Mouse (Mus musculus): ENCODE data around the gene Gcnt3. TPM values are rescaled to one million over a fixed set of nuclear protein-coding genes. Genes with fewer than 3 reads are reported as not detected.

Gene Gcnt3
- total RNA-seq, 2 experiments from 2014 or later, result not detected

DNA sequence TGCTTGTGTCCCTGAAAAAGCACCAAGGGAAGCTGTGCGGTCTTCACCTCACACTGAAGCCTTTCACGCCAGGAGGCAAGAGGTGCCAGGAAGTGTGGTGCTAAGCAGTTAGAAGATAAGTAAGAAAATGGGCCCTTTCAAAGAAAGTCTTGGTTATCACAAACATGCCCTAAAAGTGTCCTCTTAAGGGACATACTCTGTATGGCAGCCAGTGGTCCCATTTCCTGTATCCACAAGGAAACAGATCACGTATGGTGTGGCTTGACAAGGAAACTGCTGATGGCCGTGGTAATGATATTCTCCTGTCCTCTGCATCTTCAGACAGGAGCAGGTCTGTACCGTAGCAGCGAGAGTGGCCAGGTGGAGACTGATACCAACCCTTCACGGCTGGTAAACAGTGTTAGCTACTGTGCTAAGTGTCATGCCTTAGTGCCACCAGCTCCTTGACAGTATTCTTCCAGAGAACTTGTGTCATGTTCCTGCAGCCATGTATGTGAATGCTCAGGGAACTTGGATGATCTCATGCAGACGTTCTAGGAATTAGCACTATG is 28.1 kb downstream of the Gcnt3 start:
- peak; percentile 29 for ATAC-seq (replicated peaks; ENCODE audit: poor library complexity)

DNA sequence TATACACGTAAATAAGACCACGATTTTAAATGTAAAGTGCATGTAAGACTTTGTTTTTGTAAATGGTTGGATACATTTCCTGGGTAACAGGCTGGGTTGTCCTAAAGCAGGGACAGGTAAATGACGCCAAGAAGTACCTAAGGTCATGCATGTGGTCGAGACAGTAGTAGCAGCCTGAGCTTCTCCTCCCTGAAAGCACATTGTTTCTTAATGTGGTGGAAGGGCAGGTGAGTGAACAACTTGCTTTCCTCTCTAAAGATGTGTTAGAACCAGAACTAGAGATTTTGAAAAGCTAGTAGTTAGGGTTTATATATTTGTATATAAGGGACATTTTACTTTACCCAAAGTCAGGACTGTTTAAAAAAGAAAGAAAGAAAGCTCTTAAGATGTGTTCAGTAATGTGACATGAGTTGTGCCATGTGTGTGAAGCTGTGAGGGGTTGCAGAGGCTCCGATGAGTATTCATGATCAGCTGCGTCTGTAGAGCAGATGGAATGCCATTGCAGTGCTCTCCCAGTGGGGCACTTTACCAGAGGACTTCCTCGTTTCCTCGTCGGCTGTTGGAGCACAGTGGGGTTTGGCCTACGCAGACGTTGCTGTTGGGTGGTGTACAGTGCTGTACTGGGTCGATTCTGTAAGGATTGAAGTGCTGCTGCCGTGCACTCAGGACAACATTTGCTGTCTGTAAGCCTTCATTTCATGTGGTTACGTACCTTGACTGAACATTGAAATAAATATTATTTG is 30.2 kb downstream of the Gcnt3 start:
- ATAC-seq (replicated peaks; ENCODE audit: poor library complexity), result no peak

GRCm38 (mm10) chr9:70006984-70007383 is 30.9 kb downstream of the Gcnt3 start:
- no peak for ATAC-seq (replicated peaks; ENCODE audit: poor library complexity)

GRCm38 (mm10) chr9:70003516-70003915 is 34.4 kb downstream of the Gcnt3 start:
- ATAC-seq (replicated peaks; ENCODE audit: poor library complexity), result no peak

GRCm38 (mm10) chr9:69999318-69999717 is 38.6 kb downstream of the Gcnt3 start:
- no peak for ATAC-seq (replicated peaks; ENCODE audit: poor library complexity)

GRCm38 (mm10) chr9:69994547-69994946 is 43.3 kb downstream of the Gcnt3 start:
- ATAC-seq (replicated peaks; ENCODE audit: poor library complexity), result no peak

DNA sequence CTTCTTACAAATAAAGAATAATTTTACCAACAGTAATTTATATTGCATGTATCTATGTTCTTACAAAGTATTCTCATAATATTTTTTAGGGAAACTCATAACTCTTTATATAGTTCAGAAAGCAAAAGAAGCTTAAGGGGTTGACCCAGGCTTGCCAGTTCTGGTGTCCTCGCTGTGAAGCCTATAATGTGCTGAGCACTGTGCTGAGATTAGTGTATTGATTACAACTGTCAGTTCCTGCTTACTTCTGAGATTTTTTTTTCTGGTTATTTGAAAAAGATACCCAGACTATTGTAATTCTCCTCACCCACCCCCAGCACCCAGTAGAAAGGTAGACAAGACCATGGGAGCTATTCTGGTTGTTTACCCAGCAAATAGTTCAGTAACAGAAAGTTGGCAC is 44.4 kb downstream of the Gcnt3 start:
- no peak for ATAC-seq (replicated peaks; ENCODE audit: poor library complexity)

- peak; percentile 51 for ATAC-seq (replicated peaks; ENCODE audit: poor library complexity)
Observed at GRCm38 (mm10) chr9:69992841-69993277, 45.0 kb downstream of the Gcnt3 start.

DNA sequence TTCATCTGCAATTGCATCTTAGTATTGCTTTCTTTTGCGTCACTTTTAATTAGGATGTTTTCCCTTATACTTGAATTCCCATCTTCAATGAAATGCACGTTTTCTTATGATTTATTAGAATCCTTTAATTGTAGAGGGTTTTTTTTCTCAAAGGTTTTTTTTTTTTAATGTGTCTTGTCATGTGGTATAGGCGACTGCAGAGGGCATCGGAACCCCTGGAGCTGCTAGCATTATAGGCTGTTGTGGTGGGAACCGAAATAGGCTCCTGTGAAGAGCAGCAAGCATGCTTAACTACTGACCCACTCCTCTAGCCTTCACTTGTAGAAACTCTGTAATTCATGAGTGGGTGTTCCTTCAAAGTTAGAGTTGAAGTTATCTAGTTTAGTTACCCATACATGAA is 47.5 kb downstream of the Gcnt3 start:
- ATAC-seq (replicated peaks; ENCODE audit: poor library complexity), result 0 out of 2 replicates have a peak, but pooled peaks have one; percentile 32

- ATAC-seq (replicated peaks; ENCODE audit: poor library complexity), result peak; percentile 60
Observed at GRCm38 (mm10) chr9:69989303-69990121, 48.4 kb downstream of the Gcnt3 start, which contains the start of gene Bnip2. Bnip2 (plus strand) TSS chr9:69989466.

- no peak for ATAC-seq (replicated peaks; ENCODE audit: poor library complexity)
Observed at GRCm38 (mm10) chr9:69988706-69989302, 49.1 kb downstream of the Gcnt3 start.

DNA sequence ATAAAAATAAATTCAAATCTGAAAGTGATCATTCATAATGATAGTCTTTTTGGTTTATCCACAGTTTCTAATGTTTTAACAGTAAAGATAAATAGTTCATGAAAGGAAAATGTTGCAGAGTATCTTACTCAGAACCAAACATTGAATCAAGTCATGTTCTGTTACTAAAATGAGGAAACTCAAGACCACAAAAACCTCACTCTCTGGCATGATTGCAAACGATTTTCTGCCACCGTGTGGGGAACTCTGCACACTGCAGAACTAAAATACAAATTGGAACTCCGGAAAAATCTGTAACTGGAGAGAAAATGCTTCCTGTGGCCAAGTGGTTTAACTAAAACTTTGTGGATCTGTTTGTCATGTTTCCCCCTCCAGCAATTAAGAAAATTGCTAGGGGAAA is 50.3 kb downstream of the Gcnt3 start:
- ATAC-seq (replicated peaks; ENCODE audit: poor library complexity), result peak; percentile 61

DNA sequence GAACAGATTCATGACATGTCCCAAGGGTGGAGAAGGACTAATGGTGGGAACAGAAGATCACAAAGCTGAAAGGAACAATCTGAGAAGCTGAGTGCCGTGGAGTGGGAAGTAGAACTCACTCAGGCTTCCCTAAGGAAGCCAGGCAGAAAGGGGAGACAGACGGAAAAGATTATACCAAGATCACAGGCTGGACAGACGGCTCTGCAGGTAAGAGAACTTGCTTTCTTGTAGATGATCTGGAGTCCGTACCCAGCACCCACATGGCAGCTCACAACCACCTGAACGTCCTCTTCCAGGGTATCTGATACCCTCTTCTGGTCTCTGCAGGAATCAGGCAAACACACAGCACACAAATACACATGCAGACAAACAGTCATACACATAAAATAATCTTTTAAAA is 51.3 kb downstream of the Gcnt3 start:
- no peak for ATAC-seq (replicated peaks; ENCODE audit: poor library complexity)

DNA sequence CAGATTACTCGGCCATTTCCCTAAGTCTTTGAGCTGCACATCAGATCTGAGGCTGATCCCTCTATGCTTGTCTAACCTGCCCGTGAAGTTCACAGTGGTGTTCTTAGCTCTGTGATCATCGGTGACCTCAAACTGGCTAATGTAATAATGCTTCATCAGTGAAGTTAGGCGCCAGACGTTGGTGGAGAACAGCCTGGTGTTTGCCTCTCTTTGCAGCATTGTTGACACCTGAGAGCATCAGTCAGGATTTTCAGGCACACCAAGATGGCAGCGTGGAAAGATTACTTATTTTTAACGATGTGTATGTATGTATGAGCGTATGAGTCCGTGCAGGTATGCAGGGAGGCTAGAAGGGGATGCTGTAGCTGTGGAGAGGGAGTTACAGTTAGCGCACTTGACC is 51.8 kb downstream of the Gcnt3 start:
- ATAC-seq (replicated peaks; ENCODE audit: poor library complexity), result no peak

DNA sequence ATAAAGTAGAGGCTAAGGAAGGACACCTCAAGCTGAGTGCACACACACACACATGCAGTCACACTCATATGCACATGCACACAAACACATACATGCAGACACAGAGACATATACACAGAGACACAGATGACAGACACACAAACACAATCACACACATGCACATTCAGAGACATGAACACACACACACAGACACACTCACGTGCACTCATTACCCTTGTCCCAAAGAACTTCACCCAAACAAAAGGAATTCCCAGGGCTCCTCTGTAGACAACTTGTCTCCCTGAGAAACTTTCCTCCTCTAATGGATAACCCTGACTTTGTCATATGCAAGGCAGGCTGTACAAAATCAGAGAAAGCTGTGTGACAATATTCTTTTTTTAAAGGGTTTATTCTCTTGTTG is 52.4 kb downstream of the Gcnt3 start:
- ATAC-seq (replicated peaks; ENCODE audit: poor library complexity), result no peak

Other genes starting within 250 kb of the Gcnt3 start
- gene Bnip2, start 48.6 kb downstream of the Gcnt3 start, total RNA-seq (2015), result 86.9 and 95.9 TPM in 2 replicates
- gene Bnip2, start 48.6 kb downstream of the Gcnt3 start, total RNA-seq (2017), result 133 and 153 TPM in 2 replicates
- gene Gtf2a2, start 25.5 kb downstream of the Gcnt3 start, total RNA-seq (2015), result 124 and 134 TPM in 2 replicates
- 114 and 115 TPM in 2 replicates for gene Gtf2a2, start 25.5 kb downstream of the Gcnt3 start, total RNA-seq (2017)
- not detected in 2 replicates for gene Fam81a, start 104.5 kb upstream of the Gcnt3 start, total RNA-seq (2015)
- gene Fam81a, start 104.5 kb upstream of the Gcnt3 start, total RNA-seq (2017), result not detected in 2 replicates
- 0.10 TPM in 1 of 2 replicates, not detected in the other for gene Myo1e, start 169.3 kb upstream of the Gcnt3 start, total RNA-seq (2015)
- 0.03 TPM in 1 of 2 replicates, not detected in the other for gene Myo1e, start 169.3 kb upstream of the Gcnt3 start, total RNA-seq (2017)

Measured in megakaryocyte progenitor cell, adult 5-6 weeks (primary cell).